Mouse (Mus musculus) liver, postnatal 0 days (tissue): ENCODE results near the gene Yy1.

Experiments
- CTCF ChIP-seq: sonication (generic); IDR thresholded peaks from 2 replicates; pipeline ENCODE4 v1.5.1; 2016; ENCODE audit warnings: antibody characterized with exemption, low read depth
- EP300 ChIP-seq: IDR thresholded peaks from 2 replicates; pipeline ENCODE4 v1.6.1; 2016; ENCODE audit warnings: antibody characterized with exemption, low read depth, mild to moderate bottlenecking

DNA sequence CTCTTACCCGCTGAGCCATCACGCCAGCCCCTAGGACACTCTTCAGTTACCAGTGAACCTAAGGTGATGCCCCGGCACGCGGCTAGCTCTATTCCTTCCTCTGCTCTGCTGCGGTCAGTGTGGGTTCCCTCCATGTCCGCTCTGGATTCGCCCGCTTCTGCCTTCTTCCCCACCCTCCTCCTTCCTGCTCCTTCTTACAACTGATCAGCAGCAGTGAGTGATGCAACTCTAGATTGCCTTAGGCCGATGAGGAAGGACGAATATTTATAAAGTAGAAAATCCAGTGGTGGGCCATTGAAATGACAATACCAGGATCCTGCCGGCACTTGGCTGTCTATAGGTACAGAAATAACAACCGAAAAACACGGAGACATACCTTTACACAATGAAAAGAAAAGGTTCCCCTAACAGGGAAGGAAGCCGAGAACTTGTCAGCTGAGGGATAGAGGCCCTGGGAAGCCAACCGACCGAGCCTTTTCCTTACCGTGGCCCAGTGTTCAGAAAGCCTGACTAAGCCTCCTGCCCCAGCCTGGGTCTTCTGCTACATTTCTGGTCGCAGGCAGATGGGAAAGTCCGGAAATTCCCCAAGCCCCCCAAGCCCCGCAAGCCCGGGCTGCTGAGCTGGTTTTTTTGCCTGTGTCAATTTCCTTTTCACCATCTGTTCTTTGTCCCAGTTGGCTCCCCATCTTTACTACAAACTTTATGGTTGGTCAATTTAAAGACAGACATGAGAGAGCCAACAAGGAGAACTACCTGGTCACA is 27.7 kb upstream of the Yy1 start:
- TF ChIP-seq EP300 = no peak
- no peak for TF ChIP-seq CTCF
